Mouse (Mus musculus) CH12.LX (cell line): Measurements from ENCODE around the gene Scaf1.

Source experiments
- ETS1 ChIP-seq: conservative IDR thresholded peaks from 2 replicates; pipeline ENCODE4 v1.6.1; 2012; ENCODE audit warnings: low read depth, mild to moderate bottlenecking, inconsistent platforms, low read length, improper control_type of control experiment, moderate library complexity
- POLR2A ChIP-seq: IDR thresholded peaks from 2 replicates; pipeline ENCODE4 v1.6.1; 2011; ENCODE audit warnings: low read depth, mild to moderate bottlenecking, improper control_type of control experiment, low read length
- RCOR1 ChIP-seq: conservative IDR thresholded peaks from 2 replicates; pipeline ENCODE4 v1.6.1; 2012; ENCODE audit warnings: low read depth, mild to moderate bottlenecking, inconsistent platforms, low read length, improper control_type of control experiment
- ZNF384 ChIP-seq: IDR thresholded peaks from 2 replicates; pipeline ENCODE4 v1.6.1; 2012; ENCODE audit warnings: low read depth, low read length, improper control_type of control experiment, inconsistent platforms

DNA sequence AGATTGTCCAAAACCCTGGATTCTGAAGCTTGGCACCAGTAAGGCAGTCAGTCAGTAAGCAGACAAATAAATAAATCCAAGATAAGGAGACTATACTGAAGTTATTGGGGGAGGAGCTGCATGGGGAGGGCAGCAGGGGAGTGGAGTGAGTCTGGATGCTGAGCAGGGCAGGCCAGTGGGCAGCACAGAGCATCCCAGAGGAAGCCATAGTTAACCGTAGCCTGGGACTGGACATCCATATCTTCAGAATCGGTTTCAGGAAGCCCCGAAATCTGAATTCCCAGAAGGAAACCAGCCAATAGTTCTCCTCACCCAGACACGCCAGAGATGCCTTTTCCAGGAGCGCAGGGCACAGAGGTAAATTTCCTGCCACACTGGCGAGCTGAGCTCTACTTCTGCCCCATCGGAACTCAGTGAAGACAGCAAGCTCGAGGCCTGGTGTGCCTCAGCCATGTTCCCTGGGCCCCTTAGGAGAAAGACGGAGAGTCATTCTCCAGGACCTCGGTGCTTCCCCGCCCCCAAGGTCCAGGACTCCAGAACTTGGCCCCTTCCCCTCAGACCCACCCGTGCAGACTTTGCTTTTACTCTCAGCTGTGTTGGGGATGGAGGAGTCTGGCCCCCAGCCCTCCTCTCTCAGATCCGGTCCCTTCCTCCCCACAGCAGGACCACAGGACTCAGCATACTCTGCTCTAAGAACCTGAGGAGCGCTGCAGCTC lies 42.6 kb downstream of the Scaf1 start:
- no peak for TF ChIP-seq ETS1
- TF ChIP-seq ZNF384, result no peak
- TF ChIP-seq RCOR1, result no peak
- no peak for TF ChIP-seq POLR2A
